Mouse (Mus musculus) large intestine, adult 2 months (tissue): ENCODE measurements around the gene Rpa3. TPM values are rescaled to one million over a fixed set of nuclear protein-coding genes. Genes with fewer than 3 reads are reported as not detected.
A peak's percentile ranks its signal among the peaks of the same experiment; 100 is the strongest.

Experiments used
- DNase-seq: peaks from one replicate; pipeline ENCODE4 v3.0.0-alpha.2; 2012; ENCODE audit warnings: low read depth, low spot score
- WGBS: fragments of 180-500 bp; shearing (Covaris S2); methylation state at CpG from one replicate; pipeline ENCODE4 v1.1.7; 2018; 5-methylcytosine and 5-hydroxymethylcytosine counted together
- polyA plus RNA-seq: library from polyadenylated mRNA; depleted of rRNA; stranded (reverse); fragments of >200 nt; gene quantifications from 2 replicates; pipeline ENCODE4 v1.2.3, GENCODE M21; 2012; rRNA removed

Gene Rpa3
- polyA plus RNA-seq = 7.4 and 7.7 TPM in 2 replicates

GRCm38 (mm10) chr6:8259004-8259666 is at the start of gene Rpa3, which contains the start of the genes Umad1 and Gm45062:
TSS of gene Rpa3 (minus strand) at chr6:8259173.
TSS of gene Umad1 (plus strand) at chr6:8259288.
TSS of gene Gm45062 (plus strand) at chr6:8259450.
- under 1% methylated on average over 64 of the region's 64 CpGs for WGBS
- peak; percentile 96 for DNase-seq

- no peak for DNase-seq
Measured at GRCm38 (mm10) chr6:8307878-8308775, 49.2 kb upstream of the Rpa3 start.

DNA sequence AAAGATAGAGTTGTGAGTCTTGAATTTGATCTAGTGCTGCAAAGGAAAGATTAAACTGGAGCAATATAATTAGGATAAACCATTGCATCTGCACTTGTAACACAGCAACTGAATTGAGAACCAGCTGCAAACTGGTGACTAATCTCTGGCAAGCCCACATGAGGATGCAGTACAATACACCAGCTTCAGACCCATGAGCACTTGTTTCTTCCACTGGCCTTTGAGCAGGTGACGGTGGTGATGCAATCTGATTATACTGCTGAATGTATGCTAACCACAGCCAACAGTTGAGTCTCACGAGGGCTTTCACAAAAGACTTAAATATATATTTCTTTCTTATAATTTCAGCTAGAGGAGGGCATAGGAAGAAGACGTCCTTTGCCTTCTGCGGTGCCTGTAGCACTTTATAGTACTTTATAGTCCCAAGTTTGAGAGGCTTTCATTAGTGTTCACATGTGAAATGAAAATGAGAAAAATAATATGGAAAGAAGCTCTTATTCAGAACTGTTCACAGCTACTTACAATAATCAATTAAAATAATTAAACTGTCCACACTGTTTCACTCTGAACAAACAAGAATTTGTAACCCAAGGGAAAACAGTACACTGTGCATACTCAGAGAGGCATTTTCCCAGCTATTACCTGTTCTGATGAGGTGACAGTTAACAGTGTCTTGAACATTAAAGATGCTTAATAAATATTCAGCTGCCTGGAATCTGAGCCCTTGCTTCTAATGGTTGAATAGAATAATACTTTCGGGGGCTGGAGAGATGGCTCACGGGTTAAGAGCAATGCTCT is 40.3 kb upstream of the Rpa3 start:
- WGBS = 79% methylated on average over 6 of the region's 6 CpGs
- DNase-seq = no peak

More at GRCm38 (mm10) chr6:8307878-8308775, 49.2 kb upstream of the Rpa3 start:
- WGBS = 39% methylated on average over 6 of the region's 6 CpGs

GRCm38 (mm10) chr6:8294048-8294784 is 35.2 kb upstream of the Rpa3 start:
- no peak for DNase-seq
- WGBS = 78% methylated on average over 4 of the region's 4 CpGs

DNA sequence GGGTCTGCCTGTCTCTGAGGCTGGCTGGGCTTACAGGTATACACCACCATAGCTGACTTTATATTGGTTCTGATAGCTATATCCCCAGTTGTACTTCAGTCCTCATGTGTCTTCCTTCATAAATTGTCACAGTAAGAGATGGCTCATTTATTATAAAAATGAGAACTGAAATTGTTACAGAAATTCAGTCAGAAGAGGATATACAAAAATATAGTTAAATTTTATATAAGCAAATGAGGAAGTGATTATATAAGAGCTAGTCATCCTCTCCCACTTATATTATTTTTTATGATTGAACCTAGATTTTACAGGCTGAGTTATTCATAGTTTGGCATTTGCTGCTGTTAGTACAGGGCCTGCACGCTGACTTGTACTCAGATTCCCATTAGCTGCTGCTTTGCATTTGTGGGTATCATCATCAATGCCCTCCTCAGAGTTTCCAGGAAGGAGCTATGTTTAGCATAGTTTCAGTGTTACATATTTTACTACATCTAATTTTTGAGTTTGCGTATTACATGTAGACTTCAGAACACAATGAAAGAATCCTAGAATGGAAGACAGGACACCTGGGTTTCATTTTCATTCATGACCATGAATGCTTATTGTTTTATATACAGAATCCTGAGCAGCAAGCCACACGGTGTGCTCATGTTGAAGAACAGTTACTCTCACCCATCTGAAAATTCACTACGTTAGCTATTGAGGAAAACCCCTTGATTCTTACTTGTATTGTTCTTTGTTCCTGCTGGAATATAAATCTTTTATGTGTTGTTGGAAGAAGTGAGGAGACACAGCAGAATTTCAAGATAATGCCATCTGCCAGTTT is 30.0 kb upstream of the Rpa3 start:
- DNase-seq = no peak
- 58% methylated on average over 4 of the region's 4 CpGs for WGBS

- no peak for DNase-seq
- 61% methylated on average over 3 of the region's 3 CpGs for WGBS
Measured at GRCm38 (mm10) chr6:8286146-8286545, 27.2 kb upstream of the Rpa3 start.

DNA sequence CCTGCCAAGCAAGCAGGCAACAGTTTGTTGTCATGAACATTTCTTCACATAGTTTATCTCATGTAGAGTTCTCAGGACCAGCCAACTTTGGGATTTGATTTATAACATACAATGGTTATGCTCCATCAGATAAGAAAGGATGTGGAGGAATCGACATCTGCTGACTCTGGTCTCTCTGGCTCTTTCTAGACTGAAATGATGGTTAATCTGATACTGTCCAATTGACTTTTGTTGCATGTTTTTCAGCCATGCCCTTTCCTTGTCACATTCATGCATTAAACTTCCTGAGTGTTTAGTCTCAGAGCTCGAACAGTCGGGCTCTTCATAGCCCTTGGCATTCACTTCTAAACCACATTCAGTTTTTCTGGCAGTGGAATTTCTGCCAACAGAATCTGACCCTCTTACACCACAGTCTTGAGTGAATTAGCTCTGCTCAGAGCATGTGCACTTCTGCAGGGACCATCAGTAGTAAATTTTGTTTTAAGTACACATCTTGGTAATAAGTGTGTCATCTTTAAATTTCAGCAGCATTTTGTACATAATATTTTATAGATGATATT is 26.5 kb upstream of the Rpa3 start:
- 66% methylated on average over 3 of the region's 3 CpGs for WGBS
- no peak for DNase-seq

DNA sequence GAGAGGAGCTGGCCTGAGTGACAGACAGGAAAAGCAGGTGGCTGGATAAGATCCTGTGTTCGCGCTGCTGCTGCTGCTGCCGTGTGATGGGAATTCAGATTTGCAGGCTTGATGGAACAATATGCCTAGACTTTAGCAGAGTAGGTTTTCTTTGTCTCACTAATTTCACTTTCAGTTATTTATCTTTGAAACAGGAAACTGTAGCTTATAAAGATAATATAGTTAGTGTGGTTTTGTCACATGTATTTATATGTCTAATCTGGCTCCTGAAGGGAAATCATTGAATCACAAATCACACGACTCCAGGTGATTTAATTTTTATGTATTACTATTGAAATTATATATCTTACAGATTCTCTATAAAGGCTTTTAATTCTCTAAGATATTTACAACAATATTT is 24.3 kb upstream of the Rpa3 start:
- WGBS = 75% methylated on average over 4 of the region's 4 CpGs
- no peak for DNase-seq

DNA sequence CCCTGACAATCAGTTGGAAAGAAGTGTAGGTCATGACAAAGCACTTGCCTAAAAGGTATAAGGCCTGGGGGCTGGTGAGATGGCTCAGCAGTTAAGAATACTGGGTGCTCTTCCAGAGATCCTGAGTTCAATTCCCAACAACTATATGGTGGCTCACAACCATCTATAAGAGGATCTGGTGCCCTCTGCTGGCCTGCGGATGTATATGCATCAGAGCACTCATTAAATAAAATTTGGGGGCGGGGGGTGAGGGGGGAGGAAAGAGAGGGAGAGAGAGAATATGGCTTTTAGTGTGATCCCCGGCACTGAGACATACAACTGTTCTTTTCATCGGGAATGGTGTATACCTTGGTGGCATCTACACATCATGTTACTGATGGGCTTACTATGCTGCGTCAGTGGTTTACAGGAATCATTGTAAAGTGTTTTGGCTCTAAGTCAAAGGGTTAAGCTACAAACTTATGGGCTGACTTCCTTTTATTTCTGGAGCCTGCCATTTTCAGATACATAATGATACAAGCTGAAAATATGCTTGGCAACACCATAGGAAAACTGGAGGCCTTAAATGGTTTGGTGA is 19.5 kb upstream of the Rpa3 start:
- WGBS = 81% methylated on average over 5 of the region's 5 CpGs
- DNase-seq = no peak

GRCm38 (mm10) chr6:8276431-8276830 is 17.5 kb upstream of the Rpa3 start:
- WGBS = 75% methylated on average over 4 of the region's 4 CpGs
- no peak for DNase-seq

DNA sequence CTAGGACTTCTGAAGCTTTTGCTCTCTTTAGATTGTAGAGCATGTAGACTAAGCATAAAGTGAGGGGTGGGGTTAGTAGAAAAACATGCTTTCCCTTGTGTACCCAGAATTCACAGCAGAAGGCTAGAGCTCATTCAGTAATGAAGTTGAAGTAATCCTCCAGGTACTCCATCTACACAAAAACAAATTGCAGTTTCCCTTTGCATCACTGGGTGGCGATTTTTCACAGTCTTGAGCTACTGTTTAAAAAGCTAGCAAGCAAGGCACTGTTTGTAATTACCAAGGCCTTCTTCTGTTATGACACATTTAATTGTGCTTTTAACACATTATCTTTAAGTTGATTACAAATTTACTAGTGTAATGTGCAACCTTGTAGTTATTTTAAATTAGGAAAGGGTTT is 16.1 kb upstream of the Rpa3 start:
- WGBS = 4% methylated on average over 1 of the region's 1 CpGs
- no peak for DNase-seq

GRCm38 (mm10) chr6:8274387-8275054 is 15.5 kb upstream of the Rpa3 start:
- WGBS = 33% methylated on average over 6 of the region's 6 CpGs
- no peak for DNase-seq

DNA sequence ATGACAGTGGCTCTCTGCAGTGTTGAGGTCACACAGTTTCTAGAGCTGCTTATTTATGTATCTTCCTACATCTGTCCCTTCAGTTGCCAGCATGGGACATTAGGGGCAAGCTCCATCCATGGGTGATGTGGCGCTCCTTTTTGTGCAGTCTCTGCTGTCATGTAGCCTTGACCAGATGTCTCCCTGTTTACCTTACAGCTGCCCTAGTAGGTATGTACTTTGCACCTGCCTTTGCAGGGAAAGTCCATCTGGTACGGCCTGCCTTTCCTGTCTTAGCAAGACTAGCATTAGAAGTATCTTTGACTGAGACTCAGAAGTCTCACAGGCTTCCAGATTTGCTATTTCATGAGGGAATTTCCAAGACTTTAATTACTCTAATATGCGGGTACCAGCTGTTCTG is 12.1 kb upstream of the Rpa3 start:
- WGBS = 50% methylated on average over 3 of the region's 3 CpGs
- DNase-seq = no peak

DNA sequence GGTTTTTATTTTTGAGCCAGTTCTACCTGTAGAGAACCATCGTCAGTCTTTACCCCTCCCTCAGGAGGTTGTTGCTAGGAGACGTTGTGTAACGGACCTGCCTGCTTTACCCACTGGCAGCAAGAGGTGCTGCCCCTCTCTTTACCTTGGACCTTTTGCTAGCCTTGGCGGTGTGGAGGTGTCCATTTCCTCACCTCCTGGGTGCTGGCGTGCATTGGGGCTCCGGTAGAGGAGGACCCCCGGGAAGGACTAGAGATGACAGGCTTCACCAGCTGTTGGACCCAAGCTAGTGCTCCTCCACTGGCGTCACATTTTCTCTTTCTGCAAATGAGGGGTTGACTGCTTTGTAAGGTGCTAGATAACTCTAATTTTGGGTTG is 683 bp upstream of the Rpa3 start:
- WGBS = under 1% methylated on average over 8 of the region's 8 CpGs
- DNase-seq = no peak

DNA sequence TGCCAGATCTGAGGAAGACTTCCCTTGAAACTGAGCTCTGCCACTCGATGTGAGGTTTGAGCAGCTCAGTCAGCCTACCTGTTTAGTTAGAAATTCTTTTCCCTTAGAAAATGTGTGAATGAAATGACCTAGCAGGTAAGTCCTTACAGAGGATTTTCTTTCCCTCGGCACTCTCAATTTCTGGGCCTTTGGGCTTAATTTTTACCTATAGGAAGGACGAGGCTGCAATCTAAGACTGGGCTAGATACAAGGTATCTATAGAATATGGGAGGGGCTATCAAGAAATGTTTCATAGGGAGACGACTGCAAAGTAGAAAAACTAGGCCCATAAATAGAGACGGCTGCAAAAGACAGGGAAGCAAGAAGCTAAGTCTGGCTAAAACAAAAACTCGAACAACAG is 657 bp downstream of the Rpa3 start:
- 3% methylated on average over 6 of the region's 6 CpGs for WGBS

DNA sequence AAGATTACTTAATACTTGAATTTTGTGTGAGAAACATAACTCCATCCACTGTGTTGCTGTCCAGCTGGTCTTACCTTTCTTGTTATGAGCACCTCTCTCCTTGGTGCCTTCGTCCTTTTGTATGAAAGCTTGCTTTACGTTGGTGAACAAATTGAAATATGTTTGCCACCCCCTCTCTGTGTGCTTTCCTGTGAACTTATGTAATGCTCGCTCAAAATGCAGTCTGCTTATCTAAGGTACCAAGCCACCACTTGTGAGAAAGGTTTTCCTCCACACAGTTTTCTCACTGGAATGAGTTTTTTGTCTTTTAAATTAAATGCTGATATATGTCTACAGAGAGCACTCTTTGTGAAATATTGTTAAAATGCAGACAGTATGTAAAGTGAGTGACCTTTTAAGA is 30.4 kb downstream of the Rpa3 start:
- DNase-seq = no peak
- 92% methylated on average over 3 of the region's 3 CpGs for WGBS

More for the DNA sequence above, 657 bp downstream of the Rpa3 start:
- DNase-seq = no peak

GRCm38 (mm10) chr6:8227035-8227434 is 31.9 kb downstream of the Rpa3 start:
- no peak for DNase-seq
- WGBS = 71% methylated on average over 3 of the region's 3 CpGs
